Mouse (Mus musculus) adrenal gland, postnatal 25 days (tissue): ENCODE measurements around the gene Eif2b3. TPM values are rescaled to one million over a fixed set of nuclear protein-coding genes. Genes with fewer than 3 reads are reported as not detected.

Experiments
- DNase-seq: peaks from one replicate; pipeline ENCODE4 v3.0.0; 2021; ENCODE audit warnings: mixed read lengths
- total RNA-seq: library from RNA; stranded (reverse); gene quantifications from 2 replicates; pipeline ENCODE4 v1.2.3, GENCODE M21; 2021

The Eif2b3 gene
- total RNA-seq, 1 experiment from 2014 or later, result 33.3 TPM

DNA sequence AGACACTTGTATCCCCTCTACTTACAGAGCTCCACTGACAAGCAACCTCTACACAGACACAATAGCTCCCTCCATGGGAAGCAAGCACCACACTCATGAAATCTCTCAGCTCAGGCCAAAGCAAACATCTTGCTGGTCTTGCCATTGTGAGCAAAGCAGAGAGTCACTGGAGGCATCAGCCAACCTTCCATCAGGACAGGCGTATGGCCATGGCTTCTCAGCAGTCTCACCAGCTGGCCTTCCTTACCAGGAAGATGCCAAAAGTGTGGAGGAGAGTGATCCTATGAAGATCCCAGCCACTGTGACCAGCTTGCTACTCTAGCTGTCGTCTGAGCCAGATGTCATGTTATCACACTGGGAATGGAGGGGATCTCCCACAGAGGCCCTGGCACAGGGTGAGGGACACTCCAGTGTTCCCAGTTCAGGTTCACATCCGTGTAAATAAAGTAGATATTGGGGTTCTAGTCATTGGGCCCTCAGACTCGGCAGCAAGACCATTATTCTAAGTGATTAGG lies 4.2 kb upstream of the Eif2b3 start:
- DNase-seq, result no peak

GRCm38 (mm10) chr4:117017738-117018137 lies 1.5 kb upstream of the Eif2b3 start:
- DNase-seq, result no peak

- no peak for DNase-seq
These were observed 875 bp upstream of the Eif2b3 start for GRCm38 (mm10) chr4:117018327-117018726.

- no peak for DNase-seq
These were observed 4.3 kb downstream of the Eif2b3 start for GRCm38 (mm10) chr4:117023469-117023868.

DNA sequence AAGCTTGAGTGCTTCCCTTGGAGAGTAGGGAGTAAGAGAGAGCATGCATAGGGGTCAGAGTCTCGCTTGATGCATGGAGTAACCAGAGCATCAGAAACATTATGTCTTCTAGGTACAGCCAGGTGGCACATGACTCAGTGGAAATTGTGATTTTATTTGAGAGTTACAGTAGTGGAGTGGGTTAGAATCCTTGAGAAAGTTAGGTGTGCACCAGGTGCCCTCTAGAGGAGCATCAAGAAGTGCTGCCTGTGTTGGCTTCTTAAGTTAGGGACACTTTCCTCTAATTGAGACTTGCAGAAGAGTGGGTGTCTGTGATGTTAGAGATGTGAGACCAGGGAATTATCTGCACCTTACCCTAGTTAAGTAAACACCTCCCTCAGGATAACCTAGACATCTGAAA lies 11.9 kb downstream of the Eif2b3 start:
- DNase-seq, result no peak

GRCm38 (mm10) chr4:117039925-117040687 lies 20.9 kb downstream of the Eif2b3 start:
- peak; percentile 34 for DNase-seq

DNA sequence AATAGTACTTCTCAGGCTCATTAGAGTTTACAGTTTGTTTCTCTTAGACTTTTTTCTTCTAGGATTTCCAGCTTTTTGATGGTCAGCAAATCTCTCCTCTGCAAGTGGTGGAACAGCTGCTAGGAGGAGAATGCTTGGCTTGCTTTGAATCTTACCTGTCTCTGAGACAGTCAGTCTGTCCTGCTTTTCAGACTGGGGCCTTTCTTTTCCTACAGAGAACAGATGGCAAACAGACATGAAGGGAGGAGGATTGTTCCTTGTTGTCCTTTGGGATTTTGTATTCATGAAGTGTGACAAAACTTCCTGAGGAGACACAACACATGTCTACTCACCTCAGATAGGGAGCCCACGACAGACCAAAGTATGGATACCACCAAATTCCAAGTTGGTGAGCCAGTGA lies 21.6 kb downstream of the Eif2b3 start:
- DNase-seq, result no peak

DNA sequence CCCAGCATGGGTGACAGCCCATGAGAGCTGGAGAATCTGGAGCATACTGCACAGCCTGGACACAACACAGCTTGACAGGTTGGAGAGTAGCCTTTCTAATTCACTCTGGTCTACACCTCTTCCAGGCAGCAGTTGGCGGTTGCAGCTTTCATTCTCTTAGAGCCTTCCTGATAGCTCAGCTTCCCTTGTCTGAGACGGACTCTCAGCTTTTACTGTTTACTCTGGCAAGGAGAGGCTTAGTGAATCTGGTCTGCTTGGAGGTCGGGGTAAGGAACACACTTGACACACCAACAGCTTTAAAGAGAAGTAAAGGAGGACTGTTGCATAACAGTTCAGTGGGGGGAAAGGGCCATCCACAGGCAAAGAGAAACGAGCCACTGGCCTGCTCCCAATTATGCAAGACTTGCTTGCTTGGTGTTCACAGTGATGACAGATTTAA lies 22.1 kb downstream of the Eif2b3 start:
- peak; percentile 53 for DNase-seq

DNA sequence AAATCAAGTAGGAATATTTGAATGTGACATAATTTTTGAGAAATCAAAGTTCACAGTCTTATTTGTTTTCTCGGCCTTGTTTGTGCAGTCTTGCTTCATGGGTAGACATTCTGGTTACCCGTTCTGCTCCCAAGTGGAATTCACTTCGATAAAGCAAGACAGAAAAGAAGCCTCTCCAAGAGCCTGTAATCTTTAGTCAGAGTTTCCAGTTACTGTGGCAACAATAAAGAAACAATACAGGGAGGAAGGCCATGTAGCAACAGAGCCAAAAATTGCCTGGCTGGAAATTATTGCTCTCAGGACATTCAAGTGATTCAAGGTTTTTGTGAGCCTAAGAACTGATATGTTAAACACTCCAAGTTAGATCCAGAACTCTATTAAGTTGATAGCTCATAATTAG lies 29.6 kb downstream of the Eif2b3 start:
- no peak for DNase-seq

DNA sequence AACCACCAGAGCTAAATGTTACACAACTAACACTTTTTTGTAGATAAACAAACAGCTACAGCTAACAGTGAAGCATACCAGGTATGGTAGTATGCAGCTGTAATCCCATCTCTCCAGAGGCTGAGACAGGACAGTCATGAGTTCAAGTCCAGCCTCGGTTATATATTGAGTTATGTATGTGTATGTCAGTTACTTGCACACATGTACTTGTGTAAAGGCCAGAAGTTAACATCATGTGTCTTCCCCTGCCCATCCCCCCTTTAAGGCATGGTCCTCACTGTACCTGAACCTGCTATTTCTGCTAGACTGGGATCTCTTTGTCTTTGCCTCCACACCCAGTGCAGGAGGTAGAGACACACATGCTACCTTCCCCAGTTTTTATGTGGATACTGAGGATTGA lies 30.3 kb downstream of the Eif2b3 start:
- DNase-seq, result no peak

GRCm38 (mm10) chr4:117052626-117053025 lies 33.4 kb downstream of the Eif2b3 start:
- DNase-seq, result no peak

DNA sequence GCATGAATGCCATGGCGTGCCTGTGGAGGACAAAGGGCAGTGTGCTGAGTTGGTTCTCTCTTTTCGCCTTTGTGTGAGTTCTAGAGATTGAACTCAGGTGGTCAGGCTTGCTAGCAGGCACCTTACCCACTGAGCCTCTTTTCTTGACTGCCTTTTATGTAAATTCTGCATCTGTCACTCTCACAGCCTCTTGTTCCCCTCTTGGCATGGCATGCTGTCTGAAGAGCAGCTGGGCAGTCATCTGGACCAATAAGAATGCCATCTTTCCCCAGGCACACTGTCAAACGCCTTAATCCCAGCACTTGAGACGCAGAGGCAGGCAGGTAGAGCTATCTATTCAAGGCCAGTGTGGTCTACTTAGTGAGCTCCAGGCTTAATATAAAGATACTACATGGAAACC lies 34.8 kb downstream of the Eif2b3 start:
- no peak for DNase-seq

GRCm38 (mm10) chr4:117056102-117056501 lies 36.9 kb downstream of the Eif2b3 start:
- no peak for DNase-seq

GRCm38 (mm10) chr4:117056514-117056913 lies 37.3 kb downstream of the Eif2b3 start:
- no peak for DNase-seq

DNA sequence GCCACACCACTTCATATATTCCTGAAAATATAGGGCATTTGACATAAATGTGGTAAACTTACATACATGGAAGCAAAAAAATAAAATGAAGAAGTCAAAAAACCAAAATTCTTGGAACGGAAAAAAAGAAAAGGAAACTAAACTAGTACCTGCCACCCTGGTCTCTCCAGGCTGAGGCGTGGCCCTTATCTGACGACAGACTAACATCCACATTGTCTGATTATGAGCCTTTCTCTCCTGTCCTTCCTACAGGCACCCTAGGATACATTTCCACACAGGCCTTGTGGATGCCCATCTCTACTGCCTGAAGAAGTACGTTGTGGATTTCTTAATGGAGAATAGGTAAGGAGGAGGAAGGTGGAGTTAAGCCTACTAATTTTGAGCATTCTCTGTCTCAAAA lies 39.3 kb downstream of the Eif2b3 start:
- DNase-seq, result no peak

- DNase-seq, result no peak
These were observed 43.6 kb downstream of the Eif2b3 start for GRCm38 (mm10) chr4:117062700-117063390.

DNA sequence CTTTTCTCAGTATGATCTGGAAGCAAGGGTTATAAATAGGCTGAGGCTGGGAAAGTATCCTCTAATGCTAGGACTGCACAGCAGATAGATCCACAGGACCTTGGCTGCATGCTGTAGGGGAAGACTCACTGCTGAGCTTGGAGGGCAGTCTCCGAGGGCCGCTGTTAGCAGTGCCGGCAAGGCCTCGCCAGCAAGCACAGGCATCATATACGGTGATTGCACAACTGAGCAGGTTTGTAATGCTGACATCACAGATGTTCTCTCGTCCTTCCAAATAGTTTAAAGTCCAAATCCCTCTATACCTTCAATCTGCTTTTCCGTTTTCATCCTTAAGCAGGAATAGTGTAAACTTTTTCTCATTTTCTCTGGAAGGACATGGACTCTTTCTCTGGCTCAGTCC lies 48.8 kb downstream of the Eif2b3 start:
- no peak for DNase-seq

- no peak for DNase-seq
These were observed 50.4 kb downstream of the Eif2b3 start for GRCm38 (mm10) chr4:117069647-117070046.

- no peak for DNase-seq
These were observed 51.4 kb downstream of the Eif2b3 start for GRCm38 (mm10) chr4:117070624-117071023.

DNA sequence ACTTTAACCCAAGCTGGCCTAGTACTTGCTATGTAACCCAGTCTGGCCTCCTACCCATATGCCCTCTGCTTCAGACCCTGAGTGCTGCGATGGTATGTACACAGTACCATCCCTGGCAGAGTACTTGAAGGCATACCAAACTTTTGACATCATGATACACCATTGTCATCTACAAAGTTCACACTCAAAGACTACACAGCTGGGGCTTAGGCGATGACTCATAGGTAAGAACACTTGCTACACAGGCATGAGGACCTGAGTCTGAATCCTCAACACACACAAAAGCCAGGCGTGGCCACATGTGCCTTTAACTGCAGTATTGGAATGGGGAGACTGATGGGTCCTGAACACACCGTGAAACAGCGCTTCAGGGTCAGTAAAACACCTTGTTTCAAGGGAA lies 52.0 kb downstream of the Eif2b3 start:
- DNase-seq, result no peak

DNA sequence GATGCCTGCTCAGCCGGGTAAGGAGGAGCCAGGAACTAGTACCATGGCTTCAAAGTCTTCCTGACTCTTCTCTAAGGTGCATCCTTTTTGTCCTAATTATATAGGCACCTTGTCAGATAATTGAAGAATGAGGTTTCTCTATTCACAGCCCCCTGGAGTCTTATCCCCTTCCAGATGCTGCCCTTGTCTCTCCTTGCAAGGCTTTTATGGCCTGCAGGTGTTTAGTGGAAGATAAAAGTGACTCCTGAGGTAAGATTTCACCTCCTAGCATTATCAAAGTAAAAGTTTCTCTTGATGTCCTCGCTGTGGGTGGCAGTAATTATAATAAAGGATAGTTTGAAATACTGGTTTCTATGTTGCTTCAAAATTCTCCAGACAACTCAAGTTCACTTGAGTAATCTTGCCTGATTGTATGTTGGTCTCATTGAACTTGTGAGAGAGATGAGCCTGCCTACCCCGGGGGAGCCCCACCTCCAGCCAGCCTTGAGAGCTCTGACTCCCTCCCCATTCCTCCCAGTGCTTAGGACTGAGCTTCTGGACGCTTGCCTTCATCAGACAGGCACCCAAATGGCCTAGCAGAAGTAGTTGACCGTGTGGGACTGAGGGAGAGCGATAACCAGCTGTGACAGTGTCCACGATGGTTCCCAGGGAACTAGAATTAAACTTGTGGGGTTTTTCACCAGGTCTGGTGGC lies 68.9 kb downstream of the Eif2b3 start:
- DNase-seq, result peak; percentile 22

DNA sequence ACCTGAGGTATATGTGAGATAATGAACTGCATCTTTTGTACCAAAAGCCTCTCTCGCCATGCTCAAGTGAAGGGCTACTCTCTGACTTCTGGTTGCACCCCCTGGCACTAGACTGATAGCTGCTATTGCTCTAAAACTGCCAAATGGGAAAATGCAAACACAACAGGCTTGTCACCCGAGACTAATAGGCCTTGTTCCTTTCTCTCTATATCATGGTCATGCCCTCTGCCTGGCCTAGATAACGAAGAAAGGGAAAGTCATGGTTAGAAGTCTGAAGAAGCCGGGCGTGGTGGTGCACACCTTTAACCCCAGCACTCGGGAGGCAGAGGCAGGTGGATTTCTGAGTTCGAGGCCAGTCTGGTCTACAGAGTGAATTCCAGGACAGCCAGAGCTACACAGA lies 71.4 kb downstream of the Eif2b3 start:
- DNase-seq, result no peak
